Mouse (Mus musculus) stomach, embryonic 14.5 days (tissue): ENCODE data around the gene Timm22. TPM values are rescaled to one million over a fixed set of nuclear protein-coding genes. Genes with fewer than 3 reads are reported as not detected.
A peak's percentile ranks its signal among the peaks of the same experiment; 100 is the strongest.

ENCODE experiments used
- ATAC-seq: fragments of 200-750 bp; cut with Nextera tagmentation; 2 replicates; pipeline ENCODE4 v1.8.0; 2017; ENCODE audit warnings: low read depth, moderate TSS enrichment; ENCODE audit not compliant: insufficient number of reproducible peaks, insufficient read depth, low FRiP score
- H3K27ac ChIP-seq: fragments of 300-500 bp; sonication (generic); 2 replicates; pipeline ENCODE4 v1.5.1; 2014; ENCODE audit warnings: mild to moderate bottlenecking, low read length, moderate library complexity, mixed read lengths
- H3K27me3 ChIP-seq: fragments of 300-500 bp; sonication (generic); 2 replicates; pipeline ENCODE4 v1.6.1; 2014; ENCODE audit warnings: low read length, control low read depth, mixed read lengths; ENCODE audit not compliant: control insufficient read depth, insufficient read depth
- H3K36me3 ChIP-seq: fragments of 300-500 bp; sonication (generic); 2 replicates; pipeline ENCODE4 v1.6.1; 2014; ENCODE audit warnings: mild to moderate bottlenecking, control low read depth, low read length, moderate library complexity, mixed read lengths; ENCODE audit not compliant: control insufficient read depth, insufficient read depth
- H3K4me1 ChIP-seq: fragments of 300-500 bp; sonication (generic); 2 replicates; pipeline ENCODE4 v1.6.1; 2014; ENCODE audit warnings: low read length, control low read depth, mixed read lengths; ENCODE audit not compliant: control insufficient read depth, insufficient read depth
- H3K4me2 ChIP-seq: fragments of 300-500 bp; sonication (generic); replicated peaks from 2 replicates; pipeline ENCODE4 v1.6.1; 2014; ENCODE audit warnings: low read depth, low read length, control low read depth
- H3K4me3 ChIP-seq: fragments of 300-500 bp; sonication (generic); 2 replicates; pipeline ENCODE4 v1.5.1; 2014; ENCODE audit warnings: low read depth, low read length, control low read depth
- H3K9ac ChIP-seq: fragments of 300-500 bp; sonication (generic); replicated peaks from 2 replicates; pipeline ENCODE4 v1.6.1; 2014; ENCODE audit warnings: low read depth, mild to moderate bottlenecking, control low read depth, low read length, moderate library complexity, mixed read lengths
- H3K9me3 ChIP-seq: fragments of 300-500 bp; sonication (generic); 2 replicates; pipeline ENCODE4 v1.6.1; 2016; ENCODE audit warnings: low read depth, low read length, control low read depth; ENCODE audit not compliant: control insufficient read depth
- WGBS: fragments of 180-500 bp; shearing (Covaris S2); extraction: QIAGEN DNeasy Blood & Tissue Kit; methylation state at CpG from one replicate; pipeline ENCODE4 v1.1.7; 2014; 5-methylcytosine and 5-hydroxymethylcytosine counted together
- polyA plus RNA-seq: library from polyadenylated mRNA; unstranded; fragments of >200 nt; fragmentation: Nextera tagmentation; extraction: Ambion mirVana; gene quantifications from 2 replicates; pipeline ENCODE4 v1.2.1, GENCODE M21; 2014

Timm22 gene
- polyA plus RNA-seq, 1 experiment from 2014 or later = 115 TPM

GRCm38 (mm10) chr11:76382711-76383324, 23.9 kb upstream of the Timm22 start:
- Histone ChIP-seq H3K4me1 (peaks cover 25% of the 10 kb centered on the region), H3K27ac (peak overlapping the region; percentile 66; the same call in 1 of the 2 replicates), H3K27me3 (no peaks in the 10 kb centered on the region), H3K36me3 (no peaks in the 10 kb centered on the region), H3K4me3 (no peak overlapping the region), H3K9ac (no peak overlapping the region), H3K4me2 (no peak overlapping the region), H3K9me3 (no peaks in the 10 kb centered on the region)
- whole genome bisulfite sequencing = 40% methylated on average over 13 of the region's 13 CpGs
- no peak for ATAC-seq

- H3K4me2 ChIP-seq = no peak overlapping the region
- 75% methylated on average over 5 of the region's 5 CpGs for WGBS
- no peak overlapping the region for H3K9ac ChIP-seq
- H3K4me3 ChIP-seq = no peak overlapping the region
- peaks cover 27% of the 10 kb centered on the region for H3K4me1 ChIP-seq
- H3K36me3 ChIP-seq = no peaks in the 10 kb centered on the region
- no peaks in the 10 kb centered on the region for H3K9me3 ChIP-seq
- H3K27ac ChIP-seq = no peak overlapping the region
- H3K27me3 ChIP-seq = no peaks in the 10 kb centered on the region
- no peak for ATAC-seq
These were observed 22.4 kb upstream of the Timm22 start for GRCm38 (mm10) chr11:76384307-76384706.

- Histone ChIP-seq H3K27me3 (no peaks in the 10 kb centered on the region), H3K4me2 (no peak overlapping the region), H3K9ac (no peak overlapping the region), H3K27ac (peak overlapping the region; percentile 30; the same call in 1 of the 2 replicates), H3K36me3 (no peaks in the 10 kb centered on the region), H3K4me1 (peaks cover 23% of the 10 kb centered on the region), H3K9me3 (no peaks in the 10 kb centered on the region), H3K4me3 (no peak overlapping the region)
- WGBS = 78% methylated on average over 4 of the region's 4 CpGs
- ATAC-seq = no peak
These were observed 21.7 kb upstream of the Timm22 start for GRCm38 (mm10) chr11:76385017-76385416.

- Histone ChIP-seq H3K36me3 (no peaks in the 10 kb centered on the region), H3K4me2 (no peak overlapping the region), H3K27me3 (no peaks in the 10 kb centered on the region), H3K9ac (no peak overlapping the region), H3K27ac (no peak overlapping the region), H3K9me3 (no peaks in the 10 kb centered on the region), H3K4me3 (no peak overlapping the region), H3K4me1 (peaks cover 17% of the 10 kb centered on the region)
- 54% methylated on average over 3 of the region's 3 CpGs for WGBS
- ATAC-seq = no peak
These were observed 21.0 kb upstream of the Timm22 start for GRCm38 (mm10) chr11:76385746-76386145.

- Histone ChIP-seq H3K9me3 (no peaks in the 10 kb centered on the region), H3K9ac (no peak overlapping the region), H3K27me3 (no peaks in the 10 kb centered on the region), H3K36me3 (no peaks in the 10 kb centered on the region), H3K4me3 (no peak overlapping the region), H3K27ac (no peak overlapping the region), H3K4me1 (peaks cover 13% of the 10 kb centered on the region), H3K4me2 (no peak overlapping the region)
- no peak for ATAC-seq
- 91% methylated on average over 1 of the region's 1 CpGs for WGBS
These were observed 19.7 kb upstream of the Timm22 start for GRCm38 (mm10) chr11:76387097-76387496.

GRCm38 (mm10) chr11:76388711-76389110, 18.0 kb upstream of the Timm22 start:
- ATAC-seq = no peak
- Histone ChIP-seq H3K27ac (no peak overlapping the region), H3K9ac (no peak overlapping the region), H3K36me3 (no peaks in the 10 kb centered on the region), H3K4me3 (no peak overlapping the region), H3K27me3 (no peaks in the 10 kb centered on the region), H3K4me2 (peak overlapping the region; percentile 24), H3K4me1 (peaks cover 5% of the 10 kb centered on the region; the same call in 1 of the 2 replicates), H3K9me3 (no peaks in the 10 kb centered on the region)
- 26% methylated on average over 7 of the region's 7 CpGs for WGBS

GRCm38 (mm10) chr11:76392532-76392931, 14.2 kb upstream of the Timm22 start:
- Histone ChIP-seq H3K4me3 (no peak overlapping the region), H3K36me3 (no peaks in the 10 kb centered on the region), H3K27ac (no peak overlapping the region), H3K4me2 (no peak overlapping the region), H3K4me1 (peaks cover 5% of the 10 kb centered on the region; the same call in 1 of the 2 replicates), H3K9me3 (no peaks in the 10 kb centered on the region), H3K9ac (no peak overlapping the region), H3K27me3 (no peaks in the 10 kb centered on the region)
- no peak for ATAC-seq
- WGBS = 84% methylated on average over 7 of the region's 7 CpGs

- Histone ChIP-seq H3K4me2 (no peak overlapping the region), H3K27me3 (no peaks in the 10 kb centered on the region), H3K9ac (no peak overlapping the region), H3K4me3 (no peak overlapping the region), H3K27ac (no peak overlapping the region), H3K36me3 (no peaks in the 10 kb centered on the region), H3K9me3 (no peaks in the 10 kb centered on the region), H3K4me1 (peaks cover 5% of the 10 kb centered on the region; the same call in 1 of the 2 replicates)
- no peak for ATAC-seq
- WGBS = 77% methylated on average over 11 of the region's 11 CpGs
These were observed 13.8 kb upstream of the Timm22 start for GRCm38 (mm10) chr11:76392996-76393395.
